Mouse (Mus musculus): ENCODE results near the gene Atp1a1. TPM values are rescaled to one million over a fixed set of nuclear protein-coding genes. Genes with fewer than 3 reads are reported as not detected.

Gene Atp1a1
- polyA plus RNA-seq, 2 experiments = 48.4 to 54.7 TPM

DNA sequence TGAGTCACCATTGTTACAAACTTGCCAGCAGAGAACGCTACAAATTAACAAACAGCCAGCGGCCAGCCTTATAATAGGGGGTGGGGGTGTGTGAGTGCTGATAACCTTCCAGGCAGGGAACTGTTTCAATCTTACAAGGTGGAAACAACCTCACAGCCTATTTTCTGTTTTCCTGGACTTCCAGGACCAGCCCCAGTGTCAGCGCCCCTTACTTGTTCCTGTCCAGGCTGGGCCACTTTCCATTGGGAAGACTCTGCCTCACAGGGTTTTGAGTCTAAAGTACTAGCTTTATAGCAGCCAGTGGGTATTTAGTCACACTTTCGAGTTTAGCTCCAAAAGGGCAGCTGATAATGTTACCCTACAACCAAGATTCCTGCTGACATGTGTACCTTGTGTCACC, 2.8 kb downstream of the Atp1a1 start:
- no peak for DNase-seq (ENCODE audit: low read depth in 3 of 3, low spot score in 3 of 3)
- H3K27me3 ChIP-seq (ENCODE audit: control insufficient read depth, insufficient read depth, low read length) = peaks cover 2% of the 10 kb centered on the region; the same call in 1 of the 2 replicates
- no peaks in the 10 kb centered on the region for H3K9me3 ChIP-seq (ENCODE audit: control insufficient read depth, low read length)
- H3K4me2 ChIP-seq (ENCODE audit: low read depth) = peak overlapping the region; percentile 0; the same call in 1 of the 2 replicates
- H3K27ac ChIP-seq = no peak overlapping the region
- TF ChIP-seq EP300 (IDR thresholded peaks at IDR 0.05; ENCODE audit: low read depth) (no peak), CTCF (IDR thresholded peaks at IDR 0.05; ENCODE audit: low read depth) (no peak)
- WGBS (ENCODE audit: insufficient replicate concordance) = 46% methylated on average over 4 of the region's 4 CpGs
- peaks cover 41 to 49% of the 10 kb centered on the region in 2 experiments for H3K4me1 ChIP-seq (replicated peaks; ENCODE audit: control insufficient read depth in 2 of 2, insufficient read depth in 2 of 2, low read length in 1 of 2)
- peak overlapping the region; percentile 5; the same call in 1 of the 2 replicates for H3K9ac ChIP-seq (replicated peaks)
- no peak for ATAC-seq (ENCODE audit: insufficient read depth)
- H3K36me3 ChIP-seq (replicated peaks; ENCODE audit: control insufficient read depth, insufficient read depth, low read depth) = no peaks in the 10 kb centered on the region
- H3K4me3 ChIP-seq (ENCODE audit: insufficient read depth in 1 of 2, low read depth in 2 of 2, low read length in 2 of 2) = no peak overlapping the region

DNA sequence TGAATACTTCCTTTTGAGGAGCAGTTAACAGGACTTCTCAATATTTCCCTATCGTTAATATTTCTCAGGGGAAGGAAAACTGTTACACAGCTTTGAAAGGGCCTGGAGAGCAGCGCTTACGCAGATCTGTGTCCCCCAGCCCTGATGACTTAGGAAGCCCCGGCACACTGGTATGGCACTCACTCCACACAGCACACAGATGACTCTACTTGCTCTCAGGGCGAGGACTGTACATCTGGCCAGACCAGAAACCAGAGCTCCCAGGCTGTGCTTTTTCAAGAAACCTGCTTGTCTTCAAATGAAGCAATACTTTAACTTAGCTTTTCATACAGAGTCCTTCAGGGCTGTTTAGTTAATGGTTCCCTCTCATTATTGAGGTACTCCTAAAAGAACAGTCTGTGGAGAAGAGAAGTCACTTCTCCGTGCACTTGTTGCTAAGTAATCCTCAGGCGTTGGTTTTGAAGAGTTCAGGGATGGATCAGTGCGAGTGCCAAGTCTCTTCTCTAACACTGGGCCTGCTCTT, 3.4 kb downstream of the Atp1a1 start:
- Histone ChIP-seq H3K27me3 (ENCODE audit: control insufficient read depth, insufficient read depth, low read length) (peaks cover under 1% of the 10 kb centered on the region; the same call in 1 of the 2 replicates), H3K9ac (replicated peaks) (no peak overlapping the region), H3K4me2 (ENCODE audit: low read depth) (no peak overlapping the region), H3K4me3 (ENCODE audit: insufficient read depth in 1 of 2, low read depth in 2 of 2, low read length in 2 of 2) (no peak overlapping the region), H3K4me1 (replicated peaks; ENCODE audit: control insufficient read depth in 2 of 2, insufficient read depth in 2 of 2, low read length in 1 of 2) (peaks cover 41 to 54% of the 10 kb centered on the region in 2 experiments), H3K9me3 (ENCODE audit: control insufficient read depth, low read length) (no peaks in the 10 kb centered on the region), H3K36me3 (replicated peaks; ENCODE audit: control insufficient read depth, insufficient read depth, low read depth) (no peaks in the 10 kb centered on the region), H3K27ac (no peak overlapping the region)
- DNase-seq (ENCODE audit: low read depth in 3 of 3, low spot score in 3 of 3) (no peak), ATAC-seq (ENCODE audit: insufficient read depth) (no peak)
- WGBS (ENCODE audit: insufficient replicate concordance) = 75% methylated on average over 8 of the region's 8 CpGs
- TF ChIP-seq CTCF (IDR thresholded peaks at IDR 0.05; ENCODE audit: low read depth) = no peak

- TF ChIP-seq EP300 (IDR thresholded peaks at IDR 0.05; ENCODE audit: low read depth) (no peak), CTCF (IDR thresholded peaks at IDR 0.05; ENCODE audit: low read depth) (no peak)
- Histone ChIP-seq H3K4me2 (ENCODE audit: low read depth) (peak overlapping the region; percentile 20; the same call in 1 of the 2 replicates), H3K36me3 (replicated peaks; ENCODE audit: control insufficient read depth, insufficient read depth, low read depth) (no peaks in the 10 kb centered on the region), H3K4me1 (replicated peaks; ENCODE audit: control insufficient read depth in 2 of 2, insufficient read depth in 2 of 2, low read length in 1 of 2) (peaks cover 39 to 51% of the 10 kb centered on the region in 2 experiments), H3K27me3 (ENCODE audit: control insufficient read depth, insufficient read depth, low read length) (no peaks in the 10 kb centered on the region), H3K9me3 (ENCODE audit: control insufficient read depth, low read length) (no peaks in the 10 kb centered on the region), H3K9ac (replicated peaks) (no peak overlapping the region), H3K27ac (no peak overlapping the region), H3K4me3 (ENCODE audit: insufficient read depth in 1 of 2, low read depth in 2 of 2, low read length in 2 of 2) (no peak overlapping the region)
- ATAC-seq (ENCODE audit: insufficient read depth) (no peak), DNase-seq (ENCODE audit: low read depth in 3 of 3, low spot score in 3 of 3) (no peak)
- WGBS (ENCODE audit: insufficient replicate concordance) = 15% methylated on average over 4 of the region's 4 CpGs
Measured at GRCm38 (mm10) chr3:101599920-101600741, 4.4 kb downstream of the Atp1a1 start.

- WGBS (ENCODE audit: insufficient replicate concordance) = 71% methylated on average over 8 of the region's 8 CpGs
- ATAC-seq (ENCODE audit: insufficient read depth) (no peak), DNase-seq (ENCODE audit: low read depth in 3 of 3, low spot score in 3 of 3) (no peak)
- H3K9me3 ChIP-seq (ENCODE audit: control insufficient read depth, low read length) = no peaks in the 10 kb centered on the region
- H3K9ac ChIP-seq (replicated peaks) = no peak overlapping the region
- TF ChIP-seq EP300 (IDR thresholded peaks at IDR 0.05; ENCODE audit: low read depth) = no peak
- TF ChIP-seq CTCF (IDR thresholded peaks at IDR 0.05; ENCODE audit: low read depth) = no peak
- H3K27me3 ChIP-seq (ENCODE audit: control insufficient read depth, insufficient read depth, low read length) = no peaks in the 10 kb centered on the region
- no peak overlapping the region for H3K4me2 ChIP-seq (ENCODE audit: low read depth)
- H3K36me3 ChIP-seq (replicated peaks; ENCODE audit: control insufficient read depth, insufficient read depth, low read depth) = peaks cover 5% of the 10 kb centered on the region; the same call in 1 of the 2 replicates
- peaks cover 38 to 51% of the 10 kb centered on the region in 2 experiments for H3K4me1 ChIP-seq (replicated peaks; ENCODE audit: control insufficient read depth in 2 of 2, insufficient read depth in 2 of 2, low read length in 1 of 2)
- no peak overlapping the region for H3K27ac ChIP-seq
- H3K4me3 ChIP-seq (ENCODE audit: insufficient read depth in 1 of 2, low read depth in 2 of 2, low read length in 2 of 2) = no peak overlapping the region
Measured at GRCm38 (mm10) chr3:101599191-101599919, 5.1 kb downstream of the Atp1a1 start.

Data from liver, embryonic 14.5 days (tissue).